Mouse (Mus musculus): Measurements from ENCODE around the gene U2af1l4. TPM values are rescaled to one million over a fixed set of nuclear protein-coding genes. Genes with fewer than 3 reads are reported as not detected.
A peak's percentile ranks its signal among the peaks of the same experiment; 100 is the strongest.

The U2af1l4 gene
- total RNA-seq, 2 experiments from 2014 or later, result 50.6 to 56.7 TPM

DNA sequence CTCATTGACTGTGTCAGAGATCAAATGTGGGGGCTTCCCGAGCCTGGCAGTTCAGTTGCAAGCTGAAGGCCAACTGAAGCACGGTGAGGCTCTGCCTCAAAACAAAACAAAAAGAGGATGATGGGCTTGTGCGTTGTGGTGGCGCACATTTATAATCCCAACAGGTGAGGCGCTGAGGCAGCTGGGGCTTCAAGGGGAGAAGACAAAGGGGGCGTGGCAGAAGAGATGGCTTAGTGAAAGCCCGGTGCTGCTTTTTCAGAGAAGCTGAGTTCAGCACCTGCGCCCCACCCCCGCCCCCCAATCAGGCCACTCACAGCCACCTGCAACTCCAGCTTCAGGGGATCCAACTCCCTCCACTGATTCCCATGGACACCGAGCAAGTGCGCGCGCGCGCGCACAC lies 45.4 kb downstream of the U2af1l4 start:
- intact Hi-C loops (cut with DNase I), result no loop called here
- no peak for DNase-seq

- intact Hi-C loops (cut with DNase I), result no loop called here
- no peak for DNase-seq
These were observed 46.9 kb downstream of the U2af1l4 start for GRCm38 (mm10) chr7:30610043-30610442.

DNA sequence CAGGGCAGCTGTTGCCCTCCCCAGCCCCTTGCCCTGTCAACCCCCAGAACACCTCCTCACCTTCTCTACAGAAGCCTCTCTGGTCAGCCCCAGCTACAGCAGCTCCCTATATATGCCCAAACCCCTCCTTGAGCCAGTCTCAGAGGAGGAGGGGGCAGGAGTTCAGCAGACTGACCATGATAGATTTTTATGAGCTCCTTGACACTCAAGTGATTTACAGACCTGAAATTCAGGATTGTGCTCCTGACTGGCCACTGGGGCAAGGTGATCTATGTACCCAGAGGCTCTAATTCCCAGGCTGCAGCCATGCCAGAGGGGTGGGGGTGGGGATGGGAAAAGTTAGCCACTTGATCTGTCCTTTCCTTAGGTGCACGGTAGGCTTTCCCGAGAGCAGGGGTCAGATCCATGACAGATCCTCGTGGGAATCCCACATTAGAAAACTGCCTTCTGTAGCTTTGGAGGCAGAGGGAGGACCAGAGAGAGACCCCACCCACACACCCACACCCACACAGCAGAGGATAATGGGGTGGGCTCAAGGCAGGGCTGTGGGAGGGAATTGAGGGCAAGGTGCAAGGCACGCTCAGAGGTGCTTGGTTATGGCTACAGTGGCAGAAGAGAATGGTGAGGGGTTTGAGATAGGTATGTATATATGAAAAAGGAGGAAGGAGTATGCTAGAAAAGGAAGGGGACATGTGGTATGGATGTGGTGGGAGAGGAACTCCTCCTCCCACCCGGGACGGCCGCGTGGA lies 49.7 kb downstream of the U2af1l4 start, which contains the start of gene Upk1a:
TSS of gene Upk1a (minus strand) at position 194 of the 749 bp plus-strand sequence.
- intact Hi-C loops (cut with DNase I), result no loop called here
- no peak for DNase-seq

- intact Hi-C loops (cut with DNase I), result no loop called here
- peak; percentile 63 for DNase-seq
These were observed 50.5 kb downstream of the U2af1l4 start for GRCm38 (mm10) chr7:30613529-30614112.

GRCm38 (mm10) chr7:30614454-30614853 lies 51.4 kb downstream of the U2af1l4 start:
- intact Hi-C loops (cut with DNase I), result no loop called here
- DNase-seq, result no peak

Small RNA genes lying within 50 kb of the gene (microRNA-seq; reads per million reads assigned to microRNA genes)
- gene Gm38670 (not detected), gene Mir3569 (1.5 reads per million)

Other genes starting within 250 kb of the U2af1l4 start
- gene Syne4, start 248.5 kb upstream of the U2af1l4 start, total RNA-seq (2021), result 1 to 10 TPM; 6.9 to 8.3 TPM
- gene E130208F15Rik, start 241.6 kb upstream of the U2af1l4 start, total RNA-seq (2021), result under 1 TPM; 0.58 to 0.66 TPM
- gene Sdhaf1, start 239.4 kb upstream of the U2af1l4 start, total RNA-seq (2021), result 1 to 10 TPM; 7.1 to 7.4 TPM
- 10 to 100 TPM; 46.3 to 50.7 TPM for gene Lrfn3, start 200.5 kb upstream of the U2af1l4 start, total RNA-seq (2021)
- 10 to 100 TPM; 10.4 to 11.0 TPM for gene Tyrobp, start 149.5 kb upstream of the U2af1l4 start, total RNA-seq (2021)
- gene Hcst, start 143.4 kb upstream of the U2af1l4 start, total RNA-seq (2021), result not detected
- 1 to 10 TPM; 2.1 to 3.0 TPM for gene Nfkbid, start 141.6 kb upstream of the U2af1l4 start, total RNA-seq (2021)
- 100 to 1,000 TPM; 739 to 767 TPM for gene Aplp1, start 117.8 kb upstream of the U2af1l4 start, total RNA-seq (2021)
- under 1 TPM; 0.26 to 0.56 TPM for gene Kirrel2, start 105.6 kb upstream of the U2af1l4 start, total RNA-seq (2021)
- under 1 TPM in 1 of 2 experiments, not detected in 1; 0.08 TPM for gene Nphs1, start 105.0 kb upstream of the U2af1l4 start, total RNA-seq (2021)
- under 1 TPM in 1 of 2 experiments, not detected in 1; 0.66 TPM for gene Prodh2, start 69.7 kb upstream of the U2af1l4 start, total RNA-seq (2021)
- gene Arhgap33, start 28.2 kb upstream of the U2af1l4 start, total RNA-seq (2021), result 100 to 1,000 TPM; 356 to 358 TPM
- 1 to 10 TPM; 4.7 to 5.5 TPM for gene Hspb6, start 11.1 kb upstream of the U2af1l4 start, total RNA-seq (2021)
- gene Proser3, start 11.0 kb upstream of the U2af1l4 start, total RNA-seq (2021), result 10 to 100 TPM in 1 of 2 experiments, 1 to 10 TPM in 1; 7.6 to 10.1 TPM
- 10 to 100 TPM; 29.6 to 34.6 TPM for gene Lin37, start 3.5 kb upstream of the U2af1l4 start, total RNA-seq (2021)
- gene Gm49396, start within 50 bp of the U2af1l4 start, total RNA-seq (2021), result 1 to 10 TPM; 5.9 to 6.3 TPM
- gene Psenen, start 326 bp downstream of the U2af1l4 start, total RNA-seq (2021), result 10 to 100 TPM; 78.5 to 81.4 TPM
- gene Igflr1, start 2.1 kb downstream of the U2af1l4 start, total RNA-seq (2021), result 1 to 10 TPM; 3.1 to 3.6 TPM
- gene Kmt2b, start 25.4 kb downstream of the U2af1l4 start, total RNA-seq (2021), result 10 to 100 TPM; 69.9 to 79.7 TPM
- not detected for gene Zbtb32, start 35.6 kb downstream of the U2af1l4 start, total RNA-seq (2021)
- under 1 TPM; 0.24 to 0.54 TPM for gene Upk1a, start 49.5 kb downstream of the U2af1l4 start, total RNA-seq (2021)
- gene Cox6b1, start 62.9 kb downstream of the U2af1l4 start, total RNA-seq (2021), result 100 to 1,000 TPM; 573 to 579 TPM
- gene Etv2, start 72.6 kb downstream of the U2af1l4 start, total RNA-seq (2021), result not detected
- 10 to 100 TPM; 81.9 TPM for gene Rbm42, start 87.0 kb downstream of the U2af1l4 start, total RNA-seq (2021)
- 10 to 100 TPM; 12.7 to 13.3 TPM for gene Haus5, start 101.7 kb downstream of the U2af1l4 start, total RNA-seq (2021)
- not detected for gene Pmis2, start 108.3 kb downstream of the U2af1l4 start, total RNA-seq (2021)
- gene 2200002J24Rik, start 135.6 kb downstream of the U2af1l4 start, total RNA-seq (2021), result not detected
- 1 to 10 TPM; 4.0 to 5.1 TPM for gene Atp4a, start 148.9 kb downstream of the U2af1l4 start, total RNA-seq (2021)
- 100 to 1,000 TPM; 130 to 146 TPM for gene Tmem147, start 166.2 kb downstream of the U2af1l4 start, total RNA-seq (2021)
- not detected for gene Gapdhs, start 180.4 kb downstream of the U2af1l4 start, total RNA-seq (2021)
- gene Sbsn, start 188.2 kb downstream of the U2af1l4 start, total RNA-seq (2021), result 10 to 100 TPM in 1 of 2 experiments, 1 to 10 TPM in 1; 8.5 to 12.2 TPM
- 1 to 10 TPM; 1.4 to 1.7 TPM for gene Dmkn, start 200.5 kb downstream of the U2af1l4 start, total RNA-seq (2021)
- not detected for gene Krtdap, start 224.6 kb downstream of the U2af1l4 start, total RNA-seq (2021)